ENCODE assay signal across 18 mouse cellular contexts in the genomic region with DNA sequence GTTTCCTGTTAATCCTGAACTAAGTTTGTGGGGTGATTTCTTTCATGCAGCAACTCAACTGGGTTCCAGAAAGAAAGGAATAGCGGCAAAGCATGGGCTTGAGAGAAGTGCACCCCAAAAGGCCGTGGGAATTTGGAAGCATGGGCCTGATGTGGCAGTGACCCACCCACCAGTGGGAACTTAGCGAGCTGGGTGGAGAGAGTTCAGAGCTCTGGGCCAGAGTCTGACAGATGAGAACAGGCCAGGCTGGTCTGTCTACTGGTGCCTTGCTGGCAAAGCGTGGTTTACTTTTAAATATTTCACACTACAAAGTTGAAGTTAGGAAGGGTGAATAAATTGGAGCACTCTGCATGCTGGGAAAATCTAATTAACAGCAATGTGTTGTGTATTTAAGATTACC.
DNase-seq lines count a peak whose midpoint lies in the region; ATAC-seq and TF ChIP-seq lines count a peak whose summit lies in the region.
"Had no signal": no experiment of that assay in that cellular context is flagged by ENCODE, and none has a peak within 500 bp of the region (broad histone marks: within the 10 kb centered on the region; RNA-seq: fewer than 3 reads in every experiment).

No protein-coding gene starts in this region.

- no peak overlapping the region for H3K27ac ChIP-seq in stomach, embryonic 16.5 days (ENCODE audit: low read length)
- no peak overlapping the region for H3K27ac ChIP-seq in stomach, postnatal 0 days (replicated peaks)

- intact Hi-C loops in heart, postnatal 36 days (cut with DNase I): no loop called here

- H3K27me3 ChIP-seq in stomach, embryonic 16.5 days (ENCODE audit: control insufficient read depth, insufficient read depth, low read length): no peaks in the 10 kb centered on the region
- no peaks in the 10 kb centered on the region for H3K27me3 ChIP-seq in stomach, postnatal 0 days (ENCODE audit: control insufficient read depth, insufficient read depth, low read length)
- H3K27me3 ChIP-seq: Patski had no signal

- ATAC-seq in stomach, embryonic 16.5 days (ENCODE audit: insufficient read depth, low FRiP score): peak; percentile 60; the same call in 1 of the 2 replicates
- ATAC-seq in stomach, postnatal 0 days (ENCODE audit: low FRiP score, low TSS enrichment): no peak
- ATAC-seq: activated CD4-positive, CD25-positive, alpha-beta regulatory T cell, adult 4 months; CD4-positive, CD25-positive, alpha-beta regulatory T cell, adult 4 months; Patski had no signal

- H3K4me2 ChIP-seq in stomach, embryonic 16.5 days (ENCODE audit: low read depth, low read length): no peak overlapping the region
- no peak overlapping the region for H3K4me2 ChIP-seq in stomach, postnatal 0 days (replicated peaks; ENCODE audit: low read depth)

- peaks cover 5% of the 10 kb centered on the region; the same call in 1 of the 2 replicates for H3K9me3 ChIP-seq in stomach, embryonic 16.5 days (replicated peaks; ENCODE audit: control insufficient read depth, low read length)
- H3K9me3 ChIP-seq in stomach, postnatal 0 days (ENCODE audit: control insufficient read depth, low read length): no peaks in the 10 kb centered on the region
- H3K9me3 ChIP-seq: G1E had no signal

- H3K36me3 ChIP-seq in stomach, embryonic 16.5 days (ENCODE audit: control insufficient read depth, insufficient read depth, low read length): no peaks in the 10 kb centered on the region
- H3K36me3 ChIP-seq in stomach, postnatal 0 days (ENCODE audit: control insufficient read depth, insufficient read depth, low read length): no peaks in the 10 kb centered on the region
- H3K36me3 ChIP-seq: G1E had no signal

- DNase-seq in heart, adult 11 months: peak; percentile 71
- DNase-seq in heart, postnatal 36 days: no peak
- DNase-seq in stomach, postnatal 0 days (ENCODE audit: low spot score): no peak
- DNase-seq: adrenal gland, adult 2 months; adrenal gland, adult 8-10 months; adrenal gland, postnatal 10 days; adrenal gland, postnatal 14 days; adrenal gland, postnatal 25 days; adrenal gland, postnatal 36 days; B cell, adult 2 months; cerebellum, adult 11 months; cerebellum, adult 11-12 months; cerebellum, adult 18-20 months had no signal

- no peak for TF ChIP-seq EP300 in stomach, postnatal 0 days (optimal IDR thresholded peaks at IDR 0.05)

- 68% methylated on average over 4 of the region's 4 CpGs for WGBS in stomach, embryonic 16.5 days
- WGBS in stomach, postnatal 0 days: 67% methylated on average over 4 of the region's 4 CpGs

- no peak overlapping the region for H3K9ac ChIP-seq in stomach, embryonic 16.5 days (ENCODE audit: low read length)
- no peak overlapping the region for H3K9ac ChIP-seq in stomach, postnatal 0 days (ENCODE audit: low read length)

- H3K4me3 ChIP-seq in stomach, embryonic 16.5 days (replicated peaks; ENCODE audit: low read length): no peak overlapping the region
- H3K4me3 ChIP-seq in stomach, postnatal 0 days (ENCODE audit: low read depth, low read length): no peak overlapping the region

- no peaks in the 10 kb centered on the region for H3K4me1 ChIP-seq in stomach, embryonic 16.5 days (ENCODE audit: control insufficient read depth, insufficient read depth, low read length)
- H3K4me1 ChIP-seq in stomach, postnatal 0 days (replicated peaks; ENCODE audit: control insufficient read depth, insufficient read depth): no peaks in the 10 kb centered on the region

- no peak for TF ChIP-seq CTCF in stomach, postnatal 0 days (IDR thresholded peaks at IDR 0.05; ENCODE audit: low read depth)
